Comparison of ENCODE assay signal across 17 mouse cellular contexts in genomic region chr2:166226929-166227328, GRCm38 (mm10).
DNase-seq lines count a peak whose midpoint lies in the region; ATAC-seq and TF ChIP-seq lines count a peak whose summit lies in the region.
"Had no signal": no experiment of that assay in that cellular context is flagged by ENCODE, and none has a peak within 500 bp of the region (broad histone marks: within the 10 kb centered on the region; RNA-seq: fewer than 3 reads in every experiment).

No protein-coding gene starts in this region.

- no peak for TF ChIP-seq RAD21 in CH12.LX (IDR thresholded peaks at IDR 0.05; ENCODE audit: low read depth, low read length)

- no peak for TF ChIP-seq CTCF in CH12.LX (conservative IDR thresholded peaks at IDR 0.05 in 1 of 2, IDR thresholded peaks at IDR 0.05 in 1 of 2; ENCODE audit: low read depth in 2 of 2, low read length in 2 of 2)
- no peak for TF ChIP-seq CTCF in lung, postnatal 0 days (IDR thresholded peaks at IDR 0.05)

- ATAC-seq in hindbrain, embryonic 11.5 days (ENCODE audit: low FRiP score): no peak
- no peak; the same call in 1 of the 2 replicates for ATAC-seq in hindbrain, embryonic 14.5 days (ENCODE audit: low FRiP score)
- no peak for ATAC-seq in frontal cortex, adult (ENCODE audit: low TSS enrichment)
- ATAC-seq in lung, postnatal 0 days: no peak
- ATAC-seq: activated CD4-positive, CD25-positive, alpha-beta regulatory T cell, adult 4 months; midbrain, embryonic 15.5 days had no signal

- H3K79me2 ChIP-seq in CH12.LX (replicated peaks; ENCODE audit: control insufficient read depth, extremely low read depth, insufficient read depth, poor library complexity, severe bottlenecking): no peaks in the 10 kb centered on the region

- 23% methylated on average over 3 of the region's 3 CpGs for WGBS in hindbrain, embryonic 11.5 days
- WGBS in hindbrain, embryonic 14.5 days: 12% methylated on average over 3 of the region's 3 CpGs
- 18% methylated on average over 3 of the region's 3 CpGs for WGBS in lung, postnatal 0 days

- H3K36me3 ChIP-seq in hindbrain, embryonic 11.5 days (ENCODE audit: control insufficient read depth, insufficient read depth, low read length): no peaks in the 10 kb centered on the region
- H3K36me3 ChIP-seq in hindbrain, embryonic 14.5 days (replicated peaks; ENCODE audit: control insufficient read depth, insufficient read depth): no peaks in the 10 kb centered on the region
- no peaks in the 10 kb centered on the region for H3K36me3 ChIP-seq in CH12.LX (replicated peaks in 1 of 2; ENCODE audit: control insufficient read depth in 1 of 2, insufficient read depth in 1 of 2, low read length in 1 of 2)
- H3K36me3 ChIP-seq in lung, postnatal 0 days (ENCODE audit: insufficient read depth, low read length): no peaks in the 10 kb centered on the region
- H3K36me3 ChIP-seq: midbrain, embryonic 15.5 days; neural tube, embryonic 13.5 days had no signal

- in situ Hi-C loops in CH12.LX (cut with MboI; ENCODE audit: low pct_ligation_motif_present, low pct_unique_long_range_greater_than_20kb, low sequenced_read_pairs): no loop called here

- no peak overlapping the region for H3K4me3 ChIP-seq in hindbrain, embryonic 11.5 days (ENCODE audit: low read depth, low read length)
- H3K4me3 ChIP-seq in hindbrain, embryonic 14.5 days (replicated peaks; ENCODE audit: low read length): no peak overlapping the region
- no peak overlapping the region for H3K4me3 ChIP-seq in CH12.LX (replicated peaks in 1 of 3; ENCODE audit: low read depth in 2 of 3, low read length in 2 of 3, poor library complexity in 1 of 3)
- H3K4me3 ChIP-seq in lung, postnatal 0 days (ENCODE audit: low read depth, low read length): no peak overlapping the region
- H3K4me3 ChIP-seq: midbrain, embryonic 15.5 days; neural tube, embryonic 13.5 days had no signal

- dilution Hi-C loops in CH12.LX (cut with MboI; ENCODE audit: extremely low pct_ligation_motif_present, extremely low pct_unique_long_range_greater_than_20kb, low sequenced_read_pairs): no loop called here

- no peak for TF ChIP-seq EP300 in CH12.LX (IDR thresholded peaks at IDR 0.05; ENCODE audit: low read length)
- TF ChIP-seq EP300 in lung, postnatal 0 days (IDR thresholded peaks at IDR 0.05): no peak

- peak overlapping the region; percentile 44; the same call in 1 of the 2 replicates for H3K27ac ChIP-seq in hindbrain, embryonic 11.5 days (ENCODE audit: low read depth, low read length)
- H3K27ac ChIP-seq in hindbrain, embryonic 14.5 days: no peak overlapping the region
- no peak overlapping the region; the same call in 1 of the 2 replicates for H3K27ac ChIP-seq in CH12.LX (ENCODE audit: insufficient read depth, low read depth)
- no peak overlapping the region for H3K27ac ChIP-seq in lung, postnatal 0 days (ENCODE audit: low read length)
- H3K27ac ChIP-seq: midbrain, embryonic 15.5 days; neural tube, embryonic 13.5 days had no signal

- peaks cover 8% of the 10 kb centered on the region; the same call in 1 of the 2 replicates for H3K27me3 ChIP-seq in hindbrain, embryonic 11.5 days (ENCODE audit: control insufficient read depth, insufficient read depth, low read length)
- peaks cover 15% of the 10 kb centered on the region for H3K27me3 ChIP-seq in hindbrain, embryonic 14.5 days (ENCODE audit: control insufficient read depth, insufficient read depth, low read length)
- peaks cover 27% of the 10 kb centered on the region for H3K27me3 ChIP-seq in CH12.LX (replicated peaks)
- no peaks in the 10 kb centered on the region for H3K27me3 ChIP-seq in lung, postnatal 0 days (replicated peaks; ENCODE audit: insufficient read depth, low read length)
- H3K27me3 ChIP-seq: midbrain, embryonic 15.5 days had no signal

- no peak overlapping the region for H3K9ac ChIP-seq in hindbrain, embryonic 11.5 days (ENCODE audit: low read depth, low read length)
- H3K9ac ChIP-seq in hindbrain, embryonic 14.5 days: no peak overlapping the region
- H3K9ac ChIP-seq in CH12.LX (ENCODE audit: insufficient read depth, low read depth): no peak overlapping the region
- H3K9ac ChIP-seq in lung, postnatal 0 days (replicated peaks; ENCODE audit: low read depth): no peak overlapping the region
- H3K9ac ChIP-seq: midbrain, embryonic 15.5 days; neural tube, embryonic 13.5 days had no signal

- TF ChIP-seq POLR2A in CH12.LX (IDR thresholded peaks at IDR 0.05; ENCODE audit: low read depth, low read length): no peak

- no peak overlapping the region for H3K4me2 ChIP-seq in hindbrain, embryonic 11.5 days (replicated peaks; ENCODE audit: low read depth, low read length)
- no peak overlapping the region for H3K4me2 ChIP-seq in hindbrain, embryonic 14.5 days (replicated peaks)
- no peak overlapping the region for H3K4me2 ChIP-seq in CH12.LX (ENCODE audit: insufficient read depth, low read depth, poor library complexity, severe bottlenecking)
- H3K4me2 ChIP-seq in lung, postnatal 0 days (replicated peaks; ENCODE audit: low read depth, low read length): no peak overlapping the region
- H3K4me2 ChIP-seq: liver, embryonic 11.5 days; midbrain, embryonic 15.5 days; neural tube, embryonic 13.5 days had no signal

- H3K4me1 ChIP-seq in hindbrain, embryonic 11.5 days (replicated peaks; ENCODE audit: control insufficient read depth, insufficient read depth, low read length): no peaks in the 10 kb centered on the region
- H3K4me1 ChIP-seq in hindbrain, embryonic 14.5 days (replicated peaks; ENCODE audit: control insufficient read depth, insufficient read depth, low read length): no peaks in the 10 kb centered on the region
- H3K4me1 ChIP-seq in CH12.LX (ENCODE audit: control insufficient read depth in 1 of 2, insufficient read depth in 2 of 2): peaks cover 11 to 20% of the 10 kb centered on the region in 2 experiments
- H3K4me1 ChIP-seq in lung, postnatal 0 days (ENCODE audit: insufficient read depth, low read depth, low read length): no peaks in the 10 kb centered on the region
- H3K4me1 ChIP-seq: midbrain, embryonic 15.5 days had no signal

- DNase-seq in hindbrain, embryonic 11.5 days (ENCODE audit: low spot score): peak; percentile 37
- DNase-seq in hindbrain, embryonic 14.5 days (ENCODE audit: low spot score): no peak
- DNase-seq in CH12.LX (ENCODE audit: extremely low read depth): peak; percentile 16
- peak; percentile 72 for DNase-seq in embryo, embryonic 10.5 days (ENCODE audit: low spot score)
- peak; percentile 40 for DNase-seq in forelimb bud, embryonic 11.5 days (ENCODE audit: low read depth, low spot score)
- DNase-seq in lung, postnatal 0 days (ENCODE audit: low spot score): no peak
- no peak for DNase-seq in lung, postnatal 25 days (ENCODE audit: low spot score)
- DNase-seq: cerebellum, adult 2 months; heart, adult 11 months; kidney, postnatal 10 days; lung, postnatal 14 days; right cerebral cortex, postnatal 25 days had no signal

- no peaks in the 10 kb centered on the region for H3K9me3 ChIP-seq in hindbrain, embryonic 11.5 days (ENCODE audit: control insufficient read depth, low read length)
- H3K9me3 ChIP-seq in hindbrain, embryonic 14.5 days (ENCODE audit: control insufficient read depth, low read length): no peaks in the 10 kb centered on the region
- peaks cover 11% of the 10 kb centered on the region for H3K9me3 ChIP-seq in CH12.LX (replicated peaks; ENCODE audit: low read length)
- H3K9me3 ChIP-seq in lung, postnatal 0 days (ENCODE audit: low read length): no peaks in the 10 kb centered on the region
- H3K9me3 ChIP-seq: midbrain, embryonic 15.5 days had no signal

TF ChIP-seq in CH12.LX, 34 proteins besides CTCF, POLR2A, EP300 and RAD21:
- TF ChIP-seq MAZ (IDR thresholded peaks at IDR 0.05; ENCODE audit: low read depth, low read length) (peak; percentile 53; the same call in 1 of the 2 replicates), USF2 (conservative IDR thresholded peaks at IDR 0.05; ENCODE audit: low read depth, low read length) (no peak), TCF12 (IDR thresholded peaks at IDR 0.05; ENCODE audit: low read depth, low read length) (no peak), ETS1 (conservative IDR thresholded peaks at IDR 0.05; ENCODE audit: low read depth, low read length) (no peak; the same call in 1 of the 2 replicates), HCFC1 (IDR thresholded peaks at IDR 0.05; ENCODE audit: low read depth, low read length) (no peak), ELF1 (IDR thresholded peaks at IDR 0.05; ENCODE audit: low read depth, low read length) (peak; percentile 40; the same call in 1 of the 2 replicates), JUND (conservative IDR thresholded peaks at IDR 0.05; ENCODE audit: low read depth, low read length) (no peak), ZC3H11A (IDR thresholded peaks at IDR 0.05; ENCODE audit: low read depth, low read length) (no peak), BHLHE40 (IDR thresholded peaks at IDR 0.05; ENCODE audit: low read depth, low read length) (peak; percentile 65), SIN3A (IDR thresholded peaks at IDR 0.05; ENCODE audit: low read length) (no peak), USF1 (IDR thresholded peaks at IDR 0.05; ENCODE audit: low read depth, low read length) (no peak), MXI1 (IDR thresholded peaks at IDR 0.05; ENCODE audit: low read depth, low read length) (no peak), JUN (IDR thresholded peaks at IDR 0.05; ENCODE audit: insufficient read depth, low read depth, low read length) (no peak), IRF4 (IDR thresholded peaks at IDR 0.05; ENCODE audit: low read depth, low read length) (peak; percentile 81), GABPA (IDR thresholded peaks at IDR 0.05; ENCODE audit: insufficient replicate concordance, low read depth, low read length) (no peak), E2F4 (IDR thresholded peaks at IDR 0.05; ENCODE audit: insufficient replicate concordance, low read depth, low read length) (no peak), ZKSCAN1 (IDR thresholded peaks at IDR 0.05; ENCODE audit: borderline replicate concordance, low read depth, low read length) (no peak), ZMIZ1 (IDR thresholded peaks at IDR 0.05; ENCODE audit: low read depth, low read length) (no peak), POLR2AphosphoS2 (IDR thresholded peaks at IDR 0.05; ENCODE audit: low read depth, low read length) (no peak), MEF2A (IDR thresholded peaks at IDR 0.05; ENCODE audit: borderline replicate concordance, low read depth, low read length) (peak; percentile 55; the same call in 1 of the 2 replicates), CHD1 (IDR thresholded peaks at IDR 0.05; ENCODE audit: low read depth, low read length) (no peak), SMC3 (IDR thresholded peaks at IDR 0.05; ENCODE audit: low read depth, low read length) (no peak), MAX (IDR thresholded peaks at IDR 0.05; ENCODE audit: low read length) (no peak), RCOR1 (conservative IDR thresholded peaks at IDR 0.05; ENCODE audit: low read depth, low read length) (no peak), TBP (conservative IDR thresholded peaks at IDR 0.05; ENCODE audit: low read depth, low read length) (no peak), KAT2A (IDR thresholded peaks at IDR 0.05; ENCODE audit: insufficient replicate concordance, low read length) (no peak), CHD2 (IDR thresholded peaks at IDR 0.05; ENCODE audit: low read length) (peak; percentile 54)

Comparison
In these comparisons a context has a peak if more than half of its experiments do, and no peak if none do; other contexts are left out.
1. DNase-seq: peak in hindbrain, embryonic 11.5 days (single experiment), CH12.LX (single experiment), embryo, embryonic 10.5 days (single experiment) and forelimb bud, embryonic 11.5 days (single experiment); none in hindbrain, embryonic 14.5 days (single experiment), lung, postnatal 0 days (single experiment) and lung, postnatal 25 days (single experiment).